8 mouse cellular contexts compared by ENCODE assay signal in genomic region chr10:62507591-62508308, GRCm38 (mm10). TPM values are rescaled to one million over a fixed set of nuclear protein-coding genes. Genes with fewer than 3 reads are reported as not detected.
A peak's percentile ranks its signal among the peaks of the same experiment; 100 is the strongest.
DNase-seq lines count a peak whose midpoint lies in the region; ATAC-seq and TF ChIP-seq lines count a peak whose summit lies in the region.

No protein-coding gene starts in this region.

- H3K9me3 ChIP-seq in forebrain, embryonic 13.5 days (replicated peaks), result no peaks in the 10 kb centered on the region
- H3K9me3 ChIP-seq in hindbrain, embryonic 10.5 days, result no peaks in the 10 kb centered on the region
- no peaks in the 10 kb centered on the region for H3K9me3 ChIP-seq in limb, embryonic 12.5 days
- H3K9me3 ChIP-seq in midbrain, embryonic 11.5 days (ENCODE audit: control insufficient read depth, low read length), result no peaks in the 10 kb centered on the region

- H3K4me2 ChIP-seq in forebrain, embryonic 13.5 days, result peak overlapping the region; percentile 48
- H3K4me2 ChIP-seq in limb, embryonic 12.5 days, result peak overlapping the region; percentile 57
- H3K4me2 ChIP-seq in midbrain, embryonic 11.5 days, result peak overlapping the region; percentile 40

- 0 out of 2 replicates have a peak overlapping the region, but pooled peaks have one; percentile 6 for H3K9ac ChIP-seq in forebrain, embryonic 13.5 days
- H3K9ac ChIP-seq in limb, embryonic 12.5 days (replicated peaks), result no peak overlapping the region; the same call in 1 of the 2 replicates
- no peak overlapping the region; the same call in 1 of the 2 replicates for H3K9ac ChIP-seq in midbrain, embryonic 11.5 days (ENCODE audit: low read length)

- H3K4me3 ChIP-seq in forebrain, embryonic 13.5 days, result peak overlapping the region; percentile 15; the same call in 1 of the 2 replicates
- H3K4me3 ChIP-seq in hindbrain, embryonic 10.5 days, result peak overlapping the region; percentile 43
- H3K4me3 ChIP-seq in limb, embryonic 12.5 days (replicated peaks), result peak overlapping the region; percentile 33
- H3K4me3 ChIP-seq in midbrain, embryonic 11.5 days (ENCODE audit: low read depth, low read length), result peak overlapping the region; percentile 11; the same call in 1 of the 2 replicates
- H3K4me3 ChIP-seq in testis, adult 2 months (ENCODE audit: control insufficient read depth, low read depth, low read length), result peak overlapping the region; percentile 94

- H3K4me1 ChIP-seq in forebrain, embryonic 13.5 days, result 0 out of 2 replicates have a peak, but pooled peaks cover 3% of the 10 kb centered on the region
- peaks cover 11% of the 10 kb centered on the region for H3K4me1 ChIP-seq in hindbrain, embryonic 10.5 days (replicated peaks)
- peaks cover 6% of the 10 kb centered on the region for H3K4me1 ChIP-seq in limb, embryonic 12.5 days (replicated peaks)
- H3K4me1 ChIP-seq in midbrain, embryonic 11.5 days (ENCODE audit: control insufficient read depth, insufficient read depth, low read length), result no peaks in the 10 kb centered on the region
- H3K4me1 ChIP-seq in testis, adult 2 months (ENCODE audit: control insufficient read depth, insufficient read depth, low read length), result peaks cover 17% of the 10 kb centered on the region

- H3K36me3 ChIP-seq in forebrain, embryonic 13.5 days (ENCODE audit: poor library complexity, severe bottlenecking), result no peaks in the 10 kb centered on the region
- H3K36me3 ChIP-seq in hindbrain, embryonic 10.5 days, result no peaks in the 10 kb centered on the region
- H3K36me3 ChIP-seq in limb, embryonic 12.5 days, result no peaks in the 10 kb centered on the region
- H3K36me3 ChIP-seq in midbrain, embryonic 11.5 days (ENCODE audit: control insufficient read depth, insufficient read depth, low read length), result no peaks in the 10 kb centered on the region
- no peaks in the 10 kb centered on the region for H3K36me3 ChIP-seq in testis, adult 2 months (ENCODE audit: control insufficient read depth, insufficient read depth, low read length)

- peak; percentile 46; the same call in 1 of the 2 replicates for TF ChIP-seq POLR2A in testis, adult 2 months (IDR thresholded peaks at IDR 0.05; ENCODE audit: control insufficient read depth, low read depth, low read length)

- H3K27me3 ChIP-seq in forebrain, embryonic 13.5 days, result peaks cover 24% of the 10 kb centered on the region
- H3K27me3 ChIP-seq in hindbrain, embryonic 10.5 days (ENCODE audit: insufficient read depth, poor library complexity, severe bottlenecking), result peaks cover 29% of the 10 kb centered on the region
- H3K27me3 ChIP-seq in limb, embryonic 12.5 days, result peaks cover 24% of the 10 kb centered on the region
- H3K27me3 ChIP-seq in midbrain, embryonic 11.5 days (ENCODE audit: control insufficient read depth, insufficient read depth, low read length), result no peaks in the 10 kb centered on the region
- no peaks in the 10 kb centered on the region for H3K27me3 ChIP-seq in testis, adult 2 months (ENCODE audit: control insufficient read depth, insufficient read depth, low read length)

- no peak for TF ChIP-seq CTCF in testis, adult 2 months (IDR thresholded peaks at IDR 0.05; ENCODE audit: control insufficient read depth, insufficient read depth, insufficient replicate concordance, low read depth, low read length)

- WGBS in forebrain, embryonic 13.5 days, result 16% methylated on average over 18 of the region's 18 CpGs
- 16% methylated on average over 18 of the region's 18 CpGs for WGBS in hindbrain, embryonic 10.5 days
- WGBS in limb, embryonic 12.5 days, result 16% methylated on average over 18 of the region's 18 CpGs
- WGBS in midbrain, embryonic 11.5 days, result 15% methylated on average over 18 of the region's 18 CpGs

- H3K27ac ChIP-seq in forebrain, embryonic 13.5 days, result no peak overlapping the region
- H3K27ac ChIP-seq in hindbrain, embryonic 10.5 days, result no peak overlapping the region
- no peak overlapping the region for H3K27ac ChIP-seq in limb, embryonic 12.5 days
- H3K27ac ChIP-seq in midbrain, embryonic 11.5 days (ENCODE audit: low read depth, low read length), result no peak overlapping the region
- peak overlapping the region; percentile 75 for H3K27ac ChIP-seq in testis, adult 2 months (ENCODE audit: control insufficient read depth, insufficient read depth, low read depth, low read length)

- DNase-seq in B cell, adult 2 months, result peak; percentile 83 to 87
- DNase-seq in adrenal gland, adult 2 months, result peak; percentile 60
- DNase-seq in hindbrain, embryonic 10.5 days (ENCODE audit: low spot score), result peak; percentile 29
- DNase-seq in midbrain, embryonic 11.5 days (ENCODE audit: low spot score, missing footprints), result peak; percentile 82
- DNase-seq in left cerebral cortex, adult 11 months (ENCODE audit: low spot score), result no peak

- ATAC-seq in forebrain, embryonic 13.5 days, result no peak
- no peak for ATAC-seq in limb, embryonic 12.5 days (ENCODE audit: insufficient number of reproducible peaks, insufficient read depth, low FRiP score, low TSS enrichment, low read depth)
- no peak for ATAC-seq in midbrain, embryonic 11.5 days (ENCODE audit: low FRiP score)

RNA-seq across cellular contexts. Expression of gene Srgn, which starts 19.5 kb away (rescaled TPM):
- 10 to 100 TPM; 46.7 to 61.5 TPM for total RNA-seq in adrenal gland, adult 2 months (2021)
- polyA plus RNA-seq in adrenal gland, adult 2 months (2012; rRNA removed), result 7.2 and 11.5 TPM in 2 replicates
- 5.9 and 6.0 TPM in 2 replicates for polyA plus RNA-seq in forebrain, embryonic 13.5 days (2015; fragmentation: Nextera tagmentation; extraction: Ambion mirVana)
- polyA plus RNA-seq in hindbrain, embryonic 10.5 days (2016; fragmentation: Nextera tagmentation; extraction: Ambion mirVana), result 3.6 and 3.7 TPM in 2 replicates
- 3.9 and 5.5 TPM in 2 replicates for polyA plus RNA-seq in limb, embryonic 12.5 days (2016; fragmentation: Nextera tagmentation; extraction: Ambion mirVana)
- polyA plus RNA-seq in midbrain, embryonic 11.5 days (2014; fragmentation: Nextera tagmentation; extraction: Ambion mirVana), result 6.6 and 6.8 TPM in 2 replicates
- polyA plus RNA-seq in testis, adult 2 months (2012; rRNA removed), result 18.0 and 20.5 TPM in 2 replicates

RNA-seq across cellular contexts. Expression of gene Vps26a, which starts 21.1 kb away (rescaled TPM):
- total RNA-seq in adrenal gland, adult 2 months (2021), result 10 to 100 TPM; 54.8 to 58.8 TPM
- 3.7 and 4.4 TPM in 2 replicates for polyA plus RNA-seq in adrenal gland, adult 2 months (2012; rRNA removed)
- 83.0 and 86.0 TPM in 2 replicates for polyA plus RNA-seq in forebrain, embryonic 13.5 days (2015; fragmentation: Nextera tagmentation; extraction: Ambion mirVana)
- 78.4 and 90.2 TPM in 2 replicates for polyA plus RNA-seq in hindbrain, embryonic 10.5 days (2016; fragmentation: Nextera tagmentation; extraction: Ambion mirVana)
- polyA plus RNA-seq in limb, embryonic 12.5 days (2016; fragmentation: Nextera tagmentation; extraction: Ambion mirVana), result 72.4 and 72.8 TPM in 2 replicates
- polyA plus RNA-seq in midbrain, embryonic 11.5 days (2014; fragmentation: Nextera tagmentation; extraction: Ambion mirVana), result 107 and 117 TPM in 2 replicates
- polyA plus RNA-seq in testis, adult 2 months (2012; rRNA removed), result 94.3 and 104 TPM in 2 replicates

RNA-seq across cellular contexts. Expression of gene Supv3l1, which starts 58.2 kb away (rescaled TPM):
- total RNA-seq in adrenal gland, adult 2 months (2021), result 10 to 100 TPM; 33.6 to 36.7 TPM
- 19.7 and 25.4 TPM in 2 replicates for polyA plus RNA-seq in adrenal gland, adult 2 months (2012; rRNA removed)
- polyA plus RNA-seq in forebrain, embryonic 13.5 days (2015; fragmentation: Nextera tagmentation; extraction: Ambion mirVana), result 24.2 and 25.5 TPM in 2 replicates
- polyA plus RNA-seq in hindbrain, embryonic 10.5 days (2016; fragmentation: Nextera tagmentation; extraction: Ambion mirVana), result 27.9 and 28.8 TPM in 2 replicates
- polyA plus RNA-seq in limb, embryonic 12.5 days (2016; fragmentation: Nextera tagmentation; extraction: Ambion mirVana), result 30.1 and 32.3 TPM in 2 replicates
- 29.1 and 31.6 TPM in 2 replicates for polyA plus RNA-seq in midbrain, embryonic 11.5 days (2014; fragmentation: Nextera tagmentation; extraction: Ambion mirVana)
- 15.1 and 15.3 TPM in 2 replicates for polyA plus RNA-seq in testis, adult 2 months (2012; rRNA removed)

RNA-seq across cellular contexts. Expression of gene 4930507D05Rik, which starts 58.5 kb away (rescaled TPM):
- total RNA-seq in adrenal gland, adult 2 months (2021), result under 1 TPM; 0.35 TPM
- not detected in 2 replicates for polyA plus RNA-seq in adrenal gland, adult 2 months (2012; rRNA removed)
- polyA plus RNA-seq in forebrain, embryonic 13.5 days (2015; fragmentation: Nextera tagmentation; extraction: Ambion mirVana), result 0.70 and 0.94 TPM in 2 replicates
- 0.94 and 0.98 TPM in 2 replicates for polyA plus RNA-seq in hindbrain, embryonic 10.5 days (2016; fragmentation: Nextera tagmentation; extraction: Ambion mirVana)
- 0.71 and 1.1 TPM in 2 replicates for polyA plus RNA-seq in limb, embryonic 12.5 days (2016; fragmentation: Nextera tagmentation; extraction: Ambion mirVana)
- polyA plus RNA-seq in midbrain, embryonic 11.5 days (2014; fragmentation: Nextera tagmentation; extraction: Ambion mirVana), result 1.2 and 1.7 TPM in 2 replicates
- 5.3 and 6.2 TPM in 2 replicates for polyA plus RNA-seq in testis, adult 2 months (2012; rRNA removed)

Comparison
In these comparisons a context has a peak if more than half of its experiments do, and no peak if none do; other contexts are left out.
1. H3K4me3 ChIP-seq: peak in every context shown above with its lines; median percentile 94 in testis, adult 2 months; 43 in hindbrain, embryonic 10.5 days; 33 in limb, embryonic 12.5 days; 15 in forebrain, embryonic 13.5 days; 11 in midbrain, embryonic 11.5 days.
2. RNA of gene Vps26a, which starts 21.1 kb away (polyA plus RNA-seq): 107 to 117 TPM in midbrain, embryonic 11.5 days, 94.3 to 104 TPM in testis, adult 2 months, 83.0 to 86.0 TPM in forebrain, embryonic 13.5 days, 78.4 to 90.2 TPM in hindbrain, embryonic 10.5 days and 72.4 to 72.8 TPM in limb, embryonic 12.5 days; 3.7 to 4.4 TPM in adrenal gland, adult 2 months; every median in the first group is over 10 times any median in the second.
3. Peak in every context shown above with its lines, with median percentiles within 50 percentile points of each other: H3K4me2 ChIP-seq.